Mouse (Mus musculus) MEL (cell line): ENCODE results near the gene Abcb9. TPM values are rescaled to one million over a fixed set of nuclear protein-coding genes. Genes with fewer than 3 reads are reported as not detected.

Source experiments
- DNase-seq: peaks from one replicate; pipeline ENCODE4 v3.0.0; 2011; ENCODE audit warnings: low read depth, low spot score
- H3K27ac ChIP-seq: 2 replicates; pipeline ENCODE4 v1.5.1; 2012; ENCODE audit warnings: low read depth, mild to moderate bottlenecking, control low read depth, low read length, moderate library complexity; ENCODE audit not compliant: control insufficient read depth
- H3K27me3 ChIP-seq, 2 experiments: fragments of 150-350 bp in 1 of 2; sonication (generic) in 1 of 2; 2 replicates each; pipeline ENCODE4 v1.6.1; 2012; ENCODE audit warnings: low read length in 2 of 2, mild to moderate bottlenecking in 2 of 2, improper control_type of control experiment in 1 of 2, moderate library complexity in 1 of 2; ENCODE audit not compliant: insufficient read depth in 2 of 2, control insufficient read depth in 1 of 2
- H3K36me3 ChIP-seq, 2 experiments: 2 replicates each; pipeline ENCODE4 v1.6.1; 2012 to 2014; ENCODE audit warnings: low read length in 2 of 2, improper control_type of control experiment in 1 of 2, inconsistent platforms in 1 of 2, mild to moderate bottlenecking in 1 of 2; ENCODE audit not compliant: insufficient read depth in 2 of 2, control insufficient read depth in 1 of 2
- H3K4me1 ChIP-seq, 2 experiments: fragments of 150-350 bp in 1 of 2; sonication (generic) in 1 of 2; 2 replicates each; pipeline ENCODE4 v1.6.1; 2012; ENCODE audit warnings: low read length in 2 of 2, improper control_type of control experiment in 1 of 2, mild to moderate bottlenecking in 1 of 2; ENCODE audit not compliant: insufficient read depth in 2 of 2, control insufficient read depth in 1 of 2
- H3K4me3 ChIP-seq, 2 experiments: fragments of 150-350 bp in 1 of 2; sonication (generic) in 1 of 2; 2 replicates each; pipeline ENCODE4 v1.5.1; 2012; ENCODE audit warnings: low read depth in 2 of 2, low read length in 2 of 2, mild to moderate bottlenecking in 2 of 2, moderate library complexity in 2 of 2, control low read depth in 1 of 2, improper control_type of control experiment in 1 of 2; ENCODE audit not compliant: control insufficient read depth in 1 of 2, insufficient read depth in 1 of 2
- H3K79me2 ChIP-seq: 2 replicates; pipeline ENCODE4 v1.6.1; 2012; ENCODE audit warnings: mild to moderate bottlenecking, low read length, moderate library complexity; ENCODE audit not compliant: control insufficient read depth, poor library complexity, insufficient read depth
- H3K9ac ChIP-seq: 2 replicates; pipeline ENCODE4 v1.6.1; 2012; ENCODE audit warnings: low read depth, mild to moderate bottlenecking, control low read depth, low read length, moderate library complexity; ENCODE audit not compliant: control insufficient read depth, poor library complexity, severe bottlenecking
- H3K9me3 ChIP-seq: fragments of 150-350 bp; sonication (generic); replicated peaks from 2 replicates; pipeline ENCODE4 v1.6.1; 2012; ENCODE audit warnings: mild to moderate bottlenecking, low read length, improper control_type of control experiment, moderate library complexity; ENCODE audit not compliant: insufficient read depth
- CHD2 ChIP-seq: IDR thresholded peaks from 2 replicates; pipeline ENCODE4 v1.6.1; 2011; ENCODE audit warnings: low read length, improper control_type of control experiment
- CTCF ChIP-seq, 3 experiments: IDR thresholded peaks in 2 of 3; conservative IDR thresholded peaks in 1 of 3; 2 replicates each; pipeline ENCODE4 v1.5.1; 2011 to 2012; ENCODE audit warnings: low read length in 3 of 3, low read depth in 2 of 3, mild to moderate bottlenecking in 2 of 3, improper control_type of control experiment in 1 of 3, inconsistent platforms in 1 of 3, mixed read lengths in 1 of 3, moderate library complexity in 1 of 3; ENCODE audit not compliant: control insufficient read depth in 1 of 3, insufficient read depth in 1 of 3, poor library complexity in 1 of 3, severe bottlenecking in 1 of 3
- E2F4 ChIP-seq: IDR thresholded peaks from 2 replicates; pipeline ENCODE4 v1.6.1; 2011; ENCODE audit warnings: low read depth, low read length, improper control_type of control experiment, borderline replicate concordance
- ELF1 ChIP-seq: IDR thresholded peaks from 2 replicates; pipeline ENCODE4 v1.6.1; 2014; ENCODE audit warnings: low read depth, mild to moderate bottlenecking, inconsistent platforms, low read length, improper control_type of control experiment, moderate library complexity
- ETS1 ChIP-seq: IDR thresholded peaks from 2 replicates; pipeline ENCODE4 v1.6.1; 2012; ENCODE audit warnings: low read depth, mild to moderate bottlenecking, inconsistent platforms, low read length, improper control_type of control experiment, moderate library complexity
- GABPA ChIP-seq: IDR thresholded peaks from 2 replicates; pipeline ENCODE4 v1.6.1; 2012; ENCODE audit warnings: low read depth, mild to moderate bottlenecking, inconsistent platforms, low read length, improper control_type of control experiment, moderate library complexity
- GATA1 ChIP-seq: IDR thresholded peaks from 2 replicates; pipeline ENCODE4 v1.6.1; 2011; ENCODE audit warnings: low read depth, low read length, improper control_type of control experiment
- JUND ChIP-seq: IDR thresholded peaks from 2 replicates; pipeline ENCODE4 v1.6.1; 2011; ENCODE audit warnings: low read depth, mild to moderate bottlenecking, improper control_type of control experiment, low read length
- MAFK ChIP-seq: IDR thresholded peaks from 2 replicates; pipeline ENCODE4 v1.6.1; 2011; ENCODE audit warnings: low read depth, mild to moderate bottlenecking, low read length, improper control_type of control experiment, borderline replicate concordance
- MAX ChIP-seq: IDR thresholded peaks from 2 replicates; pipeline ENCODE4 v1.6.1; 2011; ENCODE audit warnings: low read length, improper control_type of control experiment
- MAZ ChIP-seq: IDR thresholded peaks from 2 replicates; pipeline ENCODE4 v1.6.1; 2012; ENCODE audit warnings: low read depth, mild to moderate bottlenecking, inconsistent platforms, low read length, improper control_type of control experiment
- MYB ChIP-seq: IDR thresholded peaks from 2 replicates; pipeline ENCODE4 v1.6.1; 2011; ENCODE audit warnings: mild to moderate bottlenecking, low read depth, low read length, improper control_type of control experiment
- MYC ChIP-seq: IDR thresholded peaks from 2 replicates; pipeline ENCODE4 v1.6.1; 2011; ENCODE audit warnings: low read depth, mild to moderate bottlenecking, low read length, improper control_type of control experiment, moderate library complexity
- NRF1 ChIP-seq: IDR thresholded peaks from 2 replicates; pipeline ENCODE4 v1.6.1; 2014; ENCODE audit warnings: low read depth, mild to moderate bottlenecking, inconsistent platforms, low read length, improper control_type of control experiment, moderate library complexity; ENCODE audit not compliant: poor library complexity, insufficient read depth, severe bottlenecking
- POLR2A ChIP-seq, 2 experiments: IDR thresholded peaks; 2 replicates each; pipeline ENCODE4 v1.6.1; 2011 to 2012; ENCODE audit warnings: low read length in 2 of 2, mild to moderate bottlenecking in 2 of 2, control low read depth in 1 of 2, improper control_type of control experiment in 1 of 2, low read depth in 1 of 2, moderate library complexity in 1 of 2; ENCODE audit not compliant: control insufficient read depth in 1 of 2, insufficient read depth in 1 of 2, poor library complexity in 1 of 2
- RCOR1 ChIP-seq: IDR thresholded peaks from 2 replicates; pipeline ENCODE4 v1.6.1; 2012; ENCODE audit warnings: low read depth, mild to moderate bottlenecking, inconsistent platforms, low read length, improper control_type of control experiment
- TCF12 ChIP-seq: IDR thresholded peaks from 2 replicates; pipeline ENCODE4 v1.6.1; 2014; ENCODE audit warnings: low read depth, mild to moderate bottlenecking, inconsistent platforms, low read length, improper control_type of control experiment, moderate library complexity
- UBTF ChIP-seq: IDR thresholded peaks from 2 replicates; pipeline ENCODE4 v1.6.1; 2012; ENCODE audit warnings: low read depth, mild to moderate bottlenecking, inconsistent platforms, low read length, improper control_type of control experiment, moderate library complexity, borderline replicate concordance; ENCODE audit not compliant: insufficient read depth
- USF2 ChIP-seq, 2 experiments: IDR thresholded peaks; 2 replicates each; pipeline ENCODE4 v1.6.1; 2011 to 2012; ENCODE audit warnings: improper control_type of control experiment in 2 of 2, low read length in 2 of 2, borderline replicate concordance in 1 of 2, inconsistent platforms in 1 of 2, low read depth in 1 of 2, mild to moderate bottlenecking in 1 of 2; ENCODE audit not compliant: insufficient read depth in 1 of 2
- ZKSCAN1 ChIP-seq: IDR thresholded peaks from 2 replicates; pipeline ENCODE4 v1.6.1; 2012; ENCODE audit warnings: low read depth, mild to moderate bottlenecking, inconsistent platforms, low read length, improper control_type of control experiment, moderate library complexity
- ZNF384 ChIP-seq: IDR thresholded peaks from 2 replicates; pipeline ENCODE4 v1.6.1; 2012; ENCODE audit warnings: low read depth, mild to moderate bottlenecking, inconsistent platforms, low read length, improper control_type of control experiment
- polyA plus RNA-seq, 2 experiments: library from polyadenylated mRNA; stranded (reverse) in 1 of 2; unstranded in 1 of 2; fragments of >175 nt in 1 of 2; fragments of >200 nt in 1 of 2; gene quantifications; 2 replicates each; pipeline versions ENCODE4 v1.2.1 to v1.2.4; 2012; ENCODE audit warnings: low replicate concordance in 2 of 2, low read depth in 1 of 2; ENCODE audit not compliant: insufficient read length in 2 of 2, insufficient read depth in 1 of 2, missing spikeins in 1 of 2
- total RNA-seq: library from RNA; depleted of rRNA; stranded (reverse); fragments of 300-350 nt; gene quantifications from 2 replicates; pipeline ENCODE4 v1.2.3, GENCODE M21; 2012

Abcb9 gene
- total and polyA plus RNA-seq, 3 experiments, result 2.4 to 8.1 TPM; not detected in 1

GRCm38 (mm10) chr5:124113030-124113429 is 17.4 kb upstream of the Abcb9 start:
- peaks cover 0 to 15% of the 10 kb centered on the region in 2 experiments; a peak in 3 of 4 replicates for H3K4me1 ChIP-seq
- DNase-seq, result peak; percentile 23
- H3K79me2 ChIP-seq, result peaks cover 48% of the 10 kb centered on the region
- no peaks in the 10 kb centered on the region for H3K9me3 ChIP-seq
- H3K4me3 ChIP-seq, result peak overlapping the region; percentile 71 to 77
- no peaks in the 10 kb centered on the region for H3K27me3 ChIP-seq
- H3K9ac ChIP-seq, result peak overlapping the region; percentile 83
- no peak for TF ChIP-seq MAX
- TF ChIP-seq MYB, result no peak
- TF ChIP-seq ELF1, result no peak
- TF ChIP-seq ZNF384, result no peak
- no peak for TF ChIP-seq UBTF
- TF ChIP-seq POLR2A (IDR thresholded peaks at IDR 0.05; ENCODE audit: control insufficient read depth in 1 of 2, insufficient read depth in 1 of 2, low read depth in 1 of 2, low read length in 2 of 2, poor library complexity in 1 of 2), result no peak
- TF ChIP-seq RCOR1, result no peak
- TF ChIP-seq MYC, result no peak
- TF ChIP-seq JUND, result no peak
- H3K36me3 ChIP-seq, result 0 out of 4 replicates have a peak, but pooled peaks cover 0 to 4% of the 10 kb centered on the region in 2 experiments
- H3K27ac ChIP-seq, result no peak overlapping the region

GRCm38 (mm10) chr5:124112531-124112930 is 16.9 kb upstream of the Abcb9 start:
- Histone ChIP-seq H3K4me1 (peaks cover 0 to 15% of the 10 kb centered on the region in 2 experiments; a peak in 3 of 4 replicates), H3K36me3 (0 out of 4 replicates have a peak, but pooled peaks cover 0 to 4% of the 10 kb centered on the region in 2 experiments), H3K9me3 (no peaks in the 10 kb centered on the region), H3K9ac (peak overlapping the region; percentile 83), H3K4me3 (peak overlapping the region; percentile 71 to 77), H3K27me3 (no peaks in the 10 kb centered on the region), H3K79me2 (peaks cover 45% of the 10 kb centered on the region), H3K27ac (0 out of 2 replicates have a peak overlapping the region, but pooled peaks have one; percentile 6)
- TF ChIP-seq GABPA (no peak), GATA1 (no peak), CHD2 (no peak), MYB (no peak), POLR2A (IDR thresholded peaks at IDR 0.05; ENCODE audit: control insufficient read depth in 1 of 2, insufficient read depth in 1 of 2, low read depth in 1 of 2, low read length in 2 of 2, poor library complexity in 1 of 2) (no peak)
- DNase-seq, result no peak

GRCm38 (mm10) chr5:124111742-124112497 is 16.3 kb upstream of the Abcb9 start, which contains the start of gene Ogfod2:
TSS of gene Ogfod2 (plus strand) at chr5:124112297.
- H3K4me1 ChIP-seq, result peaks cover 0 to 9% of the 10 kb centered on the region in 2 experiments; a peak in 3 of 4 replicates
- H3K27ac ChIP-seq, result peak within 1 kb of the TSS; percentile 99
- peak within 1 kb of the TSS; percentile 98 for H3K9ac ChIP-seq
- no peaks in the 10 kb centered on the region for H3K9me3 ChIP-seq
- H3K4me3 ChIP-seq, result peak within 1 kb of the TSS; percentile 77 to 95
- peaks cover 40% of the 10 kb centered on the region for H3K79me2 ChIP-seq
- peak; percentile 98 for DNase-seq
- 0 out of 4 replicates have a peak, but pooled peaks cover 0 to 2% of the 10 kb centered on the region in 2 experiments for H3K36me3 ChIP-seq
- H3K27me3 ChIP-seq, result no peaks in the 10 kb centered on the region
- TF ChIP-seq UBTF, result no peak
- peak in 2 of 3 experiments; percentile 41 to 55; a peak in 4 of 6 replicates for TF ChIP-seq CTCF (IDR thresholded peaks at IDR 0.05 in 2 of 3, conservative IDR thresholded peaks at IDR 0.05 in 1 of 3; ENCODE audit: control insufficient read depth in 1 of 3, insufficient read depth in 1 of 3, low read depth in 2 of 3, low read length in 3 of 3, poor library complexity in 1 of 3, severe bottlenecking in 1 of 3)
- no peak for TF ChIP-seq ZNF384
- TF ChIP-seq MAFK, result no peak
- TF ChIP-seq ZKSCAN1, result no peak
- TF ChIP-seq POLR2A (IDR thresholded peaks at IDR 0.05; ENCODE audit: control insufficient read depth in 1 of 2, insufficient read depth in 1 of 2, low read depth in 1 of 2, low read length in 2 of 2, poor library complexity in 1 of 2), result peak; percentile 29 to 74
- TF ChIP-seq NRF1, result peak; percentile 49; the same call in 1 of the 2 replicates
- TF ChIP-seq TCF12, result peak; percentile 58
- TF ChIP-seq E2F4, result no peak
- TF ChIP-seq GATA1, result no peak
- TF ChIP-seq USF2 (IDR thresholded peaks at IDR 0.05; ENCODE audit: borderline replicate concordance in 1 of 2, insufficient read depth in 1 of 2, low read depth in 1 of 2, low read length in 2 of 2), result peak; percentile 55 to 90
- no peak for TF ChIP-seq MAZ
- TF ChIP-seq GABPA, result no peak
- TF ChIP-seq ETS1, result peak; percentile 31; the same call in 1 of the 2 replicates
